Mouse (Mus musculus) heart, adult 18-20 months (tissue): Measurements from ENCODE around the gene Cntrob. TPM values are rescaled to one million over a fixed set of nuclear protein-coding genes. Genes with fewer than 3 reads are reported as not detected.
"Not testable (repeated sequence)": the region's sequence is repeated elsewhere in the genome, so short reads cannot be mapped to it uniquely, and the experiment has no call there.

Source experiments
- DNase-seq, 2 experiments: peaks; one replicate each; pipeline ENCODE4 v3.0.0; 2021 to 2022; ENCODE audit warnings: mixed read lengths in 1 of 2
- total RNA-seq, 2 experiments: library from RNA; stranded (reverse); gene quantifications; 2 replicates each; pipeline ENCODE4 v1.2.3; 2021

Gene Cntrob
- total RNA-seq, 2 experiments from 2014 or later, result 2.8 TPM

GRCm38 (mm10) chr11:69340161-69341131 is 16.9 kb upstream of the Cntrob start, which contains the start of gene Rnf227:
Gene Rnf227 (plus strand): TSS chr11:69340461.
- DNase-seq, result peak; percentile 72 to 83

GRCm38 (mm10) chr11:69334796-69335195 is 11.2 kb upstream of the Cntrob start:
- DNase-seq, result no peak

- no peak for DNase-seq
These were observed 10.3 kb upstream of the Cntrob start for GRCm38 (mm10) chr11:69333922-69334321.

GRCm38 (mm10) chr11:69332713-69333253 is 9.2 kb upstream of the Cntrob start:
- no peak for DNase-seq

- DNase-seq, result peak; percentile 67 to 85
These were observed 8.4 kb upstream of the Cntrob start for GRCm38 (mm10) chr11:69331929-69332405.

GRCm38 (mm10) chr11:69331152-69331551 is 7.6 kb upstream of the Cntrob start:
- DNase-seq, result no peak

GRCm38 (mm10) chr11:69328517-69328916 is 4.9 kb upstream of the Cntrob start:
- DNase-seq, result no peak

- DNase-seq, result no peak
These were observed 4.1 kb upstream of the Cntrob start for GRCm38 (mm10) chr11:69327648-69328047.

- no peak for DNase-seq
These were observed 3.5 kb upstream of the Cntrob start for GRCm38 (mm10) chr11:69327157-69327442.

GRCm38 (mm10) chr11:69326408-69327156 is 3.0 kb upstream of the Cntrob start:
- no peak for DNase-seq

- DNase-seq, result peak; percentile 91 to 94
These were observed 2.2 kb upstream of the Cntrob start, which contains the start of gene Kcnab3 for GRCm38 (mm10) chr11:69325628-69326407. Gene Kcnab3 (plus strand): TSS chr11:69326258.

- DNase-seq, result no peak
These were observed 1.2 kb upstream of the Cntrob start for GRCm38 (mm10) chr11:69324749-69325148.

- peak in 1 of 2 experiments; percentile 19 for DNase-seq
These were observed 693 bp downstream of the Cntrob start for GRCm38 (mm10) chr11:69322693-69323471.

GRCm38 (mm10) chr11:69322010-69322409 is 1.6 kb downstream of the Cntrob start:
- DNase-seq, result no peak

- DNase-seq, result no peak
These were observed 2.0 kb downstream of the Cntrob start for GRCm38 (mm10) chr11:69321580-69321979.

GRCm38 (mm10) chr11:69318000-69318399 is 5.6 kb downstream of the Cntrob start:
- not testable (repeated sequence) for DNase-seq

- DNase-seq, result no peak
These were observed 7.2 kb downstream of the Cntrob start for GRCm38 (mm10) chr11:69316361-69316760.

GRCm38 (mm10) chr11:69311266-69311665 is 12.3 kb downstream of the Cntrob start:
- no peak for DNase-seq

- no peak for DNase-seq
These were observed 17.5 kb downstream of the Cntrob start for GRCm38 (mm10) chr11:69306039-69306438.

GRCm38 (mm10) chr11:69305291-69305690 is 18.3 kb downstream of the Cntrob start:
- DNase-seq, result no peak

- DNase-seq, result no peak
These were observed 20.8 kb downstream of the Cntrob start for GRCm38 (mm10) chr11:69302817-69303216.
